Mouse (Mus musculus) hindbrain, embryonic 11.5 days (tissue): ENCODE measurements around the gene Gast. TPM values are rescaled to one million over a fixed set of nuclear protein-coding genes. Genes with fewer than 3 reads are reported as not detected.

Experiments used
- ATAC-seq: fragments of 200-750 bp; cut with Nextera tagmentation; 2 replicates; pipeline ENCODE4 v1.8.0; 2017; ENCODE audit warnings: mild to moderate bottlenecking, moderate TSS enrichment, moderate library complexity; ENCODE audit not compliant: low FRiP score
- DNase-seq: peaks from one replicate; pipeline ENCODE4 v3.0.0-alpha.2; 2015; ENCODE audit warnings: low spot score
- H3K27ac ChIP-seq: fragments of 300-500 bp; sonication (generic); 2 replicates; pipeline ENCODE4 v1.5.1; 2014; ENCODE audit warnings: mild to moderate bottlenecking, low read depth, low read length
- H3K27me3 ChIP-seq: fragments of 300-500 bp; sonication (generic); 2 replicates; pipeline ENCODE4 v1.6.1; 2014; ENCODE audit warnings: mild to moderate bottlenecking, low read length, moderate library complexity, mixed read lengths; ENCODE audit not compliant: control insufficient read depth, insufficient read depth
- H3K36me3 ChIP-seq: fragments of 300-500 bp; sonication (generic); 2 replicates; pipeline ENCODE4 v1.6.1; 2014; ENCODE audit warnings: mild to moderate bottlenecking, low read length, moderate library complexity, mixed read lengths; ENCODE audit not compliant: control insufficient read depth, insufficient read depth
- H3K4me1 ChIP-seq: fragments of 300-500 bp; sonication (generic); replicated peaks from 2 replicates; pipeline ENCODE4 v1.6.1; 2014; ENCODE audit warnings: low read length, mixed read lengths; ENCODE audit not compliant: control insufficient read depth, insufficient read depth
- H3K4me2 ChIP-seq: fragments of 300-500 bp; sonication (generic); replicated peaks from 2 replicates; pipeline ENCODE4 v1.6.1; 2014; ENCODE audit warnings: mild to moderate bottlenecking, low read depth, low read length
- H3K4me3 ChIP-seq: fragments of 300-500 bp; sonication (generic); 2 replicates; pipeline ENCODE4 v1.5.1; 2014; ENCODE audit warnings: low read depth, low read length
- H3K9ac ChIP-seq: fragments of 300-500 bp; sonication (generic); 2 replicates; pipeline ENCODE4 v1.6.1; 2014; ENCODE audit warnings: low read depth, low read length
- H3K9me3 ChIP-seq: fragments of 300-500 bp; sonication (generic); 2 replicates; pipeline ENCODE4 v1.6.1; 2016; ENCODE audit warnings: low read length; ENCODE audit not compliant: control insufficient read depth
- WGBS: fragments of 180-500 bp; shearing (Covaris S2); extraction: QIAGEN DNeasy Blood & Tissue Kit; methylation state at CpG from one replicate; pipeline ENCODE4 v1.1.7; 2014; 5-methylcytosine and 5-hydroxymethylcytosine counted together
- polyA plus RNA-seq: library from polyadenylated mRNA; unstranded; fragments of >200 nt; fragmentation: Nextera tagmentation; extraction: Ambion mirVana; gene quantifications from 2 replicates; pipeline ENCODE4 v1.2.1, GENCODE M21; 2014

Gast gene
- 1.1 TPM in 1 of 2 replicates, not detected in the other for polyA plus RNA-seq

DNA sequence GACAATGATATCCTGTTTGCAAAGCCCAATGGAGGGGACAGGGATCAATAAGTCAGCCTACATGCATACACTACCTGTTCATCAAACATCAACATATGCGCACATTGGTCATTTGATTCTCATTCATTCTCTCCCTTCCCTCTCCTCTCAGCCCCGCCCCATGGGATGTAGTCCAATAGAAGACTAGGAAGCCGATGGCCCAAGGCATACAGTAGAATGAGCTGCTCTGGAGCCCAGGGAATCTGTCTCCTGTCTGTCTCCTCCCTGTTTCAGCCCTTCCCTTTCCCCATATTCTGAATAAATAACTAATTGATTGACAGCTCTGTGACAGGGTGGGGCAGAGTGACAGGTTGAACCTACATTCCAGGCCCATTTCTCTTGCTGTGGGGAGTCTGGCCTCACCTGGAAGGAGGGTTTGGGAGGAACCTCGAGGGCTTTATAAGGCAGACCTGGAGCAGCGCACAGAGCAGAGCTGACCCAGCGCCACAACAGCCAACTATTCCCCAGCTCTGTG lies at the start of gene Gast:
Gene Gast, plus strand, starts transcription at position 464 of the 514 bp plus-strand sequence.
- WGBS, result 79% methylated on average over 6 of the region's 6 CpGs
- H3K9me3 ChIP-seq, result no peaks in the 10 kb centered on the region
- H3K27me3 ChIP-seq, result no peaks in the 10 kb centered on the region
- H3K36me3 ChIP-seq, result no peaks in the 10 kb centered on the region
- H3K9ac ChIP-seq, result no peak within 1 kb of the TSS
- no peak within 1 kb of the TSS for H3K4me3 ChIP-seq
- no peak for DNase-seq
- peak within 1 kb of the TSS; percentile 20; the same call in 1 of the 2 replicates for H3K27ac ChIP-seq
- no peak within 1 kb of the TSS for H3K4me2 ChIP-seq
- peaks cover 5% of the 10 kb centered on the region; the same call in 1 of the 2 replicates for H3K4me1 ChIP-seq
- ATAC-seq, result no peak

DNA sequence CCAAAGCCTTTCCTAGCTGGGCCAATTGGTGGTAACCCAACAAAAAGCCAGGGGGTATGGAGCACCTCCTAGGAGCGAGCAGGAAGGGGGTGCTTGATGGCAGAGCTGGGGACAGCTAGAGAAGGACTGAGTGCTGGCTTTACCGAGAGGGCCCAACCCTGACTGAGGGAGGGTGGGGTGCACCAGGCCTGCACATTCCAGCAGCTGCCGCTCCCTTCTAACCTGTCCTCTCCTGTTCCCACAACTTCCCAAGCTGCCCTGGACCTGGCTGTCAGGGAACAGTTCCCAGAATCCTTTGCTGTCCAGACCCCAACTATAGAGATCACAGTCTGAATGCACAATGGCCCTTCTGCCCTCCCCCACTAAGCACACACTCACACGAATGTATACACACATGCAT lies 49.2 kb upstream of the Gast start:
- no peaks in the 10 kb centered on the region for H3K36me3 ChIP-seq
- H3K27me3 ChIP-seq, result no peaks in the 10 kb centered on the region
- no peak overlapping the region for H3K27ac ChIP-seq
- H3K9ac ChIP-seq, result no peak overlapping the region
- H3K9me3 ChIP-seq, result no peaks in the 10 kb centered on the region
- H3K4me2 ChIP-seq, result no peak overlapping the region
- 78% methylated on average over 4 of the region's 4 CpGs for WGBS
- no peak overlapping the region for H3K4me3 ChIP-seq
- H3K4me1 ChIP-seq, result no peaks in the 10 kb centered on the region
- DNase-seq (no peak), ATAC-seq (no peak)

DNA sequence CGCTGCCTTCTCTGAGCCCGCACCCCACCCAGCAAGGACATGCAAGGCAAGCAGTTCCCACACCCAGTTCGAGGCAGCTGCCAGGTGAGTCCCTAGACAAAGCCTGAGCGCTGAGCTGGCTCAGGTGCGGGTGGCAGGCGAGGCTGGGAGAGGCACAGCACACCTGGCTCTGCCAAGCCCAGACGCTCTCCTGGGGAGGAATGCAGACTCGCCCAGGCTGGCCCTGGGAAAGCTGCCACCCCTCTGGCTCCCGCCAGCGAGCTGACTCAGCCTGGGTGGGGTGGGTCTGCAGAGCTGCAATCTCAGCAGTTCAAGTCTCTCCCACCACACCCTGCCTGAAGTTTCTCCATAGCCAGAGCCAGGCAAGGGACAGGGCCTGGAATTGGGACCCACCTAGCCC lies 47.2 kb upstream of the Gast start:
- no peaks in the 10 kb centered on the region for H3K9me3 ChIP-seq

DNA sequence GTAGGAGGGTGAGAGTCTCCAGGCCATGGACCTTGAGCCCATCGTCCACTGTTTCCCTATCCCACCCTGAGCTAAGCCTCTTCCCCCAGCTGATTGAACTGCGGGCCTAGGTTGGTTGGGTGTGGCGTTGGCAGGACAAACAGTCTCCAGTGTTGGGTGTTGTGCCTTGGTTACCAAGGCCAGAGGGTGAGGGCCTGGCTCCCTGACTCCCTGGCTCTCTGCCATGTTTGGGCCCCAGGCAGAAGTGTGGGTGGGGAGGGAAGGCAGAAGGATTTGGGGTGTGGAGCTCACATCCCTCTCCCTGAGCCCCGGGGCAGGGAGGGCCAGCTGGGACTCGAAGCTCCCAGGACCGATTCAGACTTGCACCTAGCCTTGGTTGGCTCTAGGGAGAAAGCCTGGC lies 45.3 kb upstream of the Gast start:
- H3K9ac ChIP-seq, result no peak overlapping the region
- no peaks in the 10 kb centered on the region for H3K36me3 ChIP-seq
- DNase-seq, result no peak
- no peak for ATAC-seq
- no peaks in the 10 kb centered on the region for H3K4me1 ChIP-seq
- no peak overlapping the region for H3K4me2 ChIP-seq
- H3K9me3 ChIP-seq, result no peaks in the 10 kb centered on the region
- 91% methylated on average over 6 of the region's 6 CpGs for WGBS
- no peak overlapping the region for H3K27ac ChIP-seq
- H3K27me3 ChIP-seq, result no peaks in the 10 kb centered on the region
- no peak overlapping the region for H3K4me3 ChIP-seq

More for the DNA sequence above, 47.2 kb upstream of the Gast start:
- H3K4me1 ChIP-seq, result no peaks in the 10 kb centered on the region
- WGBS, result 44% methylated on average over 10 of the region's 10 CpGs
- no peaks in the 10 kb centered on the region for H3K27me3 ChIP-seq
- DNase-seq (no peak), ATAC-seq (no peak)
- H3K36me3 ChIP-seq, result no peaks in the 10 kb centered on the region
- H3K9ac ChIP-seq, result 0 out of 2 replicates have a peak overlapping the region, but pooled peaks have one; percentile 15
- no peak overlapping the region for H3K4me3 ChIP-seq
- no peak overlapping the region for H3K4me2 ChIP-seq
- H3K27ac ChIP-seq, result no peak overlapping the region

DNA sequence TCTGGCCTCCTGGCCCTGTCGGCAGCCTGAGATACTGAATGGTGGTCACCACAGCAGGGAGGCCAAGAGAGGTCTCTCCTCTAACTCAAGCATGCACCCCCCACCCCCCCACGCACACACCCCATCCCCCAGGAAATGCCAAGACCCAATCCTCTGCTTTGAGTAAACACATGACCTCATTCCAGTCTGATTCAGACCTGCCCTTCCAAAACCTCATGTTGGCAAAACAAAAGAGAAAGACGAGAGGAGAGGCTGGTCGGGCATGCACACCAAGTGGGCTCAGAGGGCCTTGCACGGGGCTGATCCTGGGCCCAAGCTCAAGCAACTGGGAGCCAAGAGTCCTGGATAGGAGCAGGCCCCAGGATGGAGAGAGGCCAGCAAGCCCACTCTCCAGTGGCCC lies 44.0 kb upstream of the Gast start:
- no peak overlapping the region for H3K4me3 ChIP-seq
- no peak overlapping the region for H3K9ac ChIP-seq
- no peaks in the 10 kb centered on the region for H3K36me3 ChIP-seq
- H3K4me2 ChIP-seq, result no peak overlapping the region
- ATAC-seq (no peak), DNase-seq (no peak)
- no peak overlapping the region for H3K27ac ChIP-seq
- WGBS, result 45% methylated on average over 5 of the region's 5 CpGs
- H3K27me3 ChIP-seq, result no peaks in the 10 kb centered on the region
- no peaks in the 10 kb centered on the region for H3K9me3 ChIP-seq
- H3K4me1 ChIP-seq, result no peaks in the 10 kb centered on the region

DNA sequence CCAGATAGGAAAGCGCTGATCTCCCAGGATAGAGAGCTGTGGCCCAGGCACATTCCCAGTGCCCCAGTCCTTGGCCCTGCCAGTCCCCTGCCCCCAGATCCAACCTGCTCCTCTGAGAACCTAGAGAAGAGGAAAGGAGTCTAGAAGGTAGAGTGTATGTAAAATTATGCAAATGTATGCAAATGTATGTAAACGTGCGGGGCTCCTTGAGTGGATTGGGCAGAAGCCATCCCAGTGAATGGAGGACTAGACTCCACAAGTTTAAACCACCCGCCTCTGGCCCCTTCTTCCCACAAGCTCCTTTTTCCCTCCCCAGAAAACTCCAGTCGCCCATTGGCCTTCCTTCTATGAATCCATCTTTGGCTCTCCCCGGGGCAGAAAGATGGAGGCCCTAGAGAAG lies 41.3 kb upstream of the Gast start:
- Histone ChIP-seq H3K9ac (no peak overlapping the region), H3K4me1 (no peaks in the 10 kb centered on the region), H3K9me3 (no peaks in the 10 kb centered on the region), H3K4me3 (no peak overlapping the region), H3K36me3 (no peaks in the 10 kb centered on the region), H3K4me2 (no peak overlapping the region), H3K27ac (no peak overlapping the region), H3K27me3 (no peaks in the 10 kb centered on the region)
- DNase-seq, result no peak
- no peak for ATAC-seq
- WGBS, result 45% methylated on average over 6 of the region's 6 CpGs

DNA sequence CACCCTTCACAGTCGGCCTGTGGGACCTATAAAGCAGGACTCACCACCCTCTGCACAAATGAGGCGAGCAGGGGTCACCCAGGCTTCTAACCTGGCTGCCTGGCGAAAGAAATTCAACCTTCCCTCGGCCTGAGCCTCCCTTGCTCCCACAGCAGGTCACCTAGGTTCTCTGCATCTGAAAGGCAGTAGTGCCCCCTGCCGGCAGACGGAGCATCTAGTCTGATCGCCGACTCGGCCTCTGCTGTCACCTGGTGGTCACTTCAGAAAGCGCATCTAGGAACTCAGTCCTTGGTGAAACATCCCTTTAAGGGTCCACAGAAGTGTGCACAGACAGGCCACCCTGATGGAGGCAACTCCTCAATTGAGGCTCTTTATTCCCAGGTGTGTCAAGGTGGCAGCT lies 38.9 kb upstream of the Gast start:
- Histone ChIP-seq H3K27me3 (no peaks in the 10 kb centered on the region), H3K27ac (no peak overlapping the region), H3K4me2 (no peak overlapping the region), H3K9ac (no peak overlapping the region), H3K4me1 (no peaks in the 10 kb centered on the region), H3K9me3 (no peaks in the 10 kb centered on the region), H3K4me3 (no peak overlapping the region), H3K36me3 (no peaks in the 10 kb centered on the region)
- peak; percentile 28 for ATAC-seq
- peak; percentile 94 for DNase-seq
- 2% methylated on average over 10 of the region's 10 CpGs for WGBS

DNA sequence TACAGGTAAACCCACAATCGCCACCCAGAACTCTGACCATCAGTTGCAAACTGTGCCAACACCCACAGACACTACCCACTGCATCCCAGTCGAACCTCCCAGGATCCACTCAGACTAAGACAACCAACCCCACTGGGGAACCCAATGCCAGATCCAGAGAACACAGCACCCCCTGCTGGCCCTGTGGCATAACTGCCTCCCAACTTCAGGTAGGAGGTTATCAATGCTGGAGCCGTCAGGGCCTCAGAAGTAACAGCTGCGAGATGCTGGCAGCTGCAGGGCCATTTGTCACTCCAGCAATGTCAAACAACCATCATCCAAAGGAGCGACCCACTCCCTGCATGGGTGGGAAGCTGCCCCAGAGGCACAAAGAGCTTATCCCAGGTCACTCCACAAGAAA lies 36.4 kb upstream of the Gast start:
- Histone ChIP-seq H3K9me3 (no peaks in the 10 kb centered on the region), H3K9ac (no peak overlapping the region), H3K27ac (no peak overlapping the region), H3K4me2 (no peak overlapping the region), H3K4me3 (no peak overlapping the region), H3K36me3 (no peaks in the 10 kb centered on the region), H3K4me1 (no peaks in the 10 kb centered on the region), H3K27me3 (no peaks in the 10 kb centered on the region)
- DNase-seq, result peak; percentile 42
- ATAC-seq, result no peak
- WGBS, result 42% methylated on average over 5 of the region's 5 CpGs

DNA sequence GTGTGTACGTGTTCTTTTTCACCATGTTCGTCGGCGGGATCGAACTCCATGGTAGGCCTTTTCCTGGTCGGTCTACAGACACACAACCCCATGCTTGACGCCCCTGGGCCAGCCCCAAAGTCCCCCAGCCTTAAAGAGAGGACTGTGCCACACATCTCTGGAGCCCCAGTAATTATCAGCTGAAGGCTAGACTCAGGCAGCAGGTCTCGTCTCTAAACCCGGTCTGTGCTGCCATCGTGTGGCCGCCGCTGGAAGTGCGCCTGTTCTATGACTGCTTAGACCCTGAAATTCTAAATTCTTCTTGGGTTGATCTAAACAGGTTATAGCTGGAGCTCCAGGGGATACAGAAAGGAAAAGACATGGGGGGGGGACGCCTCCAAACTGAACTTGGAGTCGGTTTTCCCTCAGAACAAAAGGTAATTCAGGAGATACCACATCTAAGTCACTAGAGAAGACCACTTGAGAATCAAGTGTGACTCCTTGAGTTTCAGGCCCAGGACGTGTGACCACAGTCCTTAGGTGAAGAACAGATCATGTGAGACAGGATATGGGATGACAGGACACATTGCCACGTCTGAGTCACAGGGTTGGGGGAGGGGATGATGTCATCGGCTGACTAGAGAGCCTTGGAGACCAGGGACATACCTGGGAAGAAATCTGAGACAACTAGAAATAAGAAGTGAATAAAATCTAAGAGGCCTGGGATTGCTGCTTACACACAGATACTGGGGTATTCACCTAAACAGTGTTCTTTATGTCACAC lies 35.8 kb upstream of the Gast start:
- H3K9ac ChIP-seq, result no peak overlapping the region
- 19% methylated on average over 18 of the region's 18 CpGs for WGBS
- H3K4me3 ChIP-seq, result no peak overlapping the region
- H3K4me2 ChIP-seq, result no peak overlapping the region
- no peak overlapping the region for H3K27ac ChIP-seq
- H3K9me3 ChIP-seq, result no peaks in the 10 kb centered on the region
- H3K4me1 ChIP-seq, result no peaks in the 10 kb centered on the region
- ATAC-seq, result peak; percentile 49; the same call in 1 of the 2 replicates
- H3K36me3 ChIP-seq, result no peaks in the 10 kb centered on the region
- no peaks in the 10 kb centered on the region for H3K27me3 ChIP-seq
- peak; percentile 93 for DNase-seq
